Mouse (Mus musculus) olfactory bulb, adult 2 months (tissue): ENCODE measurements around the gene Sprr2h.

ENCODE experiments used
- CTCF ChIP-seq: fragments of 200-500 bp; IDR thresholded peaks from 2 replicates; pipeline ENCODE4 v1.5.1; 2012; ENCODE audit warnings: low read depth, mild to moderate bottlenecking, low read length, moderate library complexity; ENCODE audit not compliant: insufficient read depth
- POLR2A ChIP-seq: fragments of 200-500 bp; IDR thresholded peaks from 2 replicates; pipeline ENCODE4 v1.6.1; 2012; ENCODE audit warnings: mild to moderate bottlenecking, low read depth, low read length, moderate library complexity; ENCODE audit not compliant: insufficient read depth

- TF ChIP-seq CTCF (no peak), POLR2A (no peak)
Observed at GRCm38 (mm10) chr3:92364887-92365286, 20.6 kb upstream of the Sprr2h start, which contains the start of gene Sprr2f.
